In the genomic region with DNA sequence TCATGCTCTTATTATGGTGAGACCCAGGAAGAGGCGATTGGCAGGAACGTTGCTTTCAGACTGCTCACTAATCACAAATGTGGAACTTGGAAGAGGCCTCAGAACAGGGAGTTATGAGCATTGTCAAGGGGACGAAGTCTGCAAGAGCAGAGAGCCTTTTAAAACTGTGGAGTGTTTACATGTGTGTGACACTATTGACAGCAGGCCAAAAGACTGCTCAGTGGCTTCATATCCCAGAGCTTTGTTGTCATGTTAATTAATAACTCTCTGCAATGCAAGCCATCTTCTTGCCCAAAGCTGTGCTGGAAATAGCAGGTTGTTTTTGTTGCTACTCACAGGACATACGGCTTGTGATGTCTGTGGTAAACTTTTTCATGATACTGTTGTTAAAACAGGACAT, we compare ENCODE assay signal across 12 mouse cellular contexts. TPM values are rescaled to one million over a fixed set of nuclear protein-coding genes. Genes with fewer than 3 reads are reported as not detected.
DNase-seq lines count a peak whose midpoint lies in the region; ATAC-seq and TF ChIP-seq lines count a peak whose summit lies in the region.
"Had no signal": no experiment of that assay in that cellular context is flagged by ENCODE, and none has a peak within 500 bp of the region (broad histone marks: within the 10 kb centered on the region; RNA-seq: fewer than 3 reads in every experiment).

No protein-coding gene starts in this region.

- DNase-seq in embryonic facial prominence, embryonic 14.5 days (ENCODE audit: low spot score): peak; percentile 42
- DNase-seq in embryonic facial prominence, embryonic 10.5 days (ENCODE audit: low spot score): no peak
- DNase-seq in intestine, embryonic 14.5 days (ENCODE audit: low spot score): no peak
- DNase-seq in urinary bladder, postnatal 14 days (ENCODE audit: low spot score): peak; percentile 29
- no peak for DNase-seq in urinary bladder, adult 2 months (ENCODE audit: low spot score)
- no peak for DNase-seq in layer of hippocampus, adult 9-10 months (ENCODE audit: low spot score)
- no peak for DNase-seq in right cerebral cortex, postnatal 4 days
- DNase-seq: cerebellum, adult 11 months; layer of hippocampus, adult 9-11 months; thymus, postnatal 25 days had no signal

- 38% methylated on average over 4 of the region's 4 CpGs for WGBS in embryonic facial prominence, embryonic 14.5 days
- 72% methylated on average over 4 of the region's 4 CpGs for WGBS in embryonic facial prominence, embryonic 10.5 days
- 18% methylated on average over 4 of the region's 4 CpGs for WGBS in intestine, embryonic 14.5 days
- 27% methylated on average over 4 of the region's 4 CpGs for WGBS in intestine, postnatal 0 days

- H3K4me2 ChIP-seq in embryonic facial prominence, embryonic 14.5 days (ENCODE audit: low read depth, low read length): no peak overlapping the region
- no peak overlapping the region for H3K4me2 ChIP-seq in intestine, embryonic 14.5 days (ENCODE audit: low read length)
- no peak overlapping the region for H3K4me2 ChIP-seq in intestine, postnatal 0 days (replicated peaks; ENCODE audit: low read depth)

- no peak for TF ChIP-seq CTCF in intestine, postnatal 0 days (IDR thresholded peaks at IDR 0.05; ENCODE audit: low read depth)

- ATAC-seq in embryonic facial prominence, embryonic 14.5 days (ENCODE audit: low read depth): no peak
- ATAC-seq in intestine, embryonic 14.5 days (replicated peaks; ENCODE audit: low FRiP score, low TSS enrichment, low read depth): peak; percentile 68; the same call in 1 of the 2 replicates
- no peak for ATAC-seq in intestine, postnatal 0 days

- H3K27ac ChIP-seq in embryonic facial prominence, embryonic 14.5 days (replicated peaks; ENCODE audit: low read depth, low read length): no peak overlapping the region
- no peak overlapping the region for H3K27ac ChIP-seq in embryonic facial prominence, embryonic 10.5 days (replicated peaks)
- H3K27ac ChIP-seq in intestine, embryonic 14.5 days (ENCODE audit: low read depth): no peak overlapping the region
- H3K27ac ChIP-seq in intestine, postnatal 0 days (ENCODE audit: low read depth, low read length): no peak overlapping the region

- H3K4me1 ChIP-seq in embryonic facial prominence, embryonic 14.5 days (ENCODE audit: control insufficient read depth, insufficient read depth, low read length): 0 out of 2 replicates have a peak, but pooled peaks cover 4% of the 10 kb centered on the region
- peaks cover 4% of the 10 kb centered on the region; the same call in 1 of the 2 replicates for H3K4me1 ChIP-seq in embryonic facial prominence, embryonic 10.5 days
- peaks cover 8% of the 10 kb centered on the region; the same call in 1 of the 2 replicates for H3K4me1 ChIP-seq in intestine, embryonic 14.5 days (replicated peaks; ENCODE audit: control insufficient read depth, insufficient read depth, low read length)
- H3K4me1 ChIP-seq in intestine, postnatal 0 days (replicated peaks; ENCODE audit: control insufficient read depth, insufficient read depth, low read length): no peaks in the 10 kb centered on the region
- H3K4me1 ChIP-seq: megakaryocyte, embryonic 14.5 days had no signal

- H3K4me3 ChIP-seq in embryonic facial prominence, embryonic 14.5 days (ENCODE audit: low read depth, low read length): no peak overlapping the region
- no peak overlapping the region for H3K4me3 ChIP-seq in embryonic facial prominence, embryonic 10.5 days
- H3K4me3 ChIP-seq in intestine, embryonic 14.5 days (ENCODE audit: low read depth, low read length): no peak overlapping the region
- H3K4me3 ChIP-seq in intestine, postnatal 0 days (ENCODE audit: low read depth, low read length): no peak overlapping the region

- H3K9me3 ChIP-seq in embryonic facial prominence, embryonic 14.5 days (ENCODE audit: control insufficient read depth, low read length): no peaks in the 10 kb centered on the region
- H3K9me3 ChIP-seq in embryonic facial prominence, embryonic 10.5 days: no peaks in the 10 kb centered on the region
- H3K9me3 ChIP-seq in intestine, embryonic 14.5 days (ENCODE audit: control insufficient read depth, low read length): no peaks in the 10 kb centered on the region
- no peaks in the 10 kb centered on the region for H3K9me3 ChIP-seq in intestine, postnatal 0 days (ENCODE audit: control insufficient read depth)
- H3K9me3 ChIP-seq: megakaryocyte, embryonic 14.5 days had no signal

- H3K27me3 ChIP-seq in embryonic facial prominence, embryonic 14.5 days (replicated peaks; ENCODE audit: control insufficient read depth, insufficient read depth, low read length): no peaks in the 10 kb centered on the region
- no peaks in the 10 kb centered on the region for H3K27me3 ChIP-seq in embryonic facial prominence, embryonic 10.5 days (replicated peaks; ENCODE audit: low read depth, poor library complexity, severe bottlenecking)
- no peaks in the 10 kb centered on the region for H3K27me3 ChIP-seq in intestine, embryonic 14.5 days (replicated peaks; ENCODE audit: control insufficient read depth, insufficient read depth, low read length)
- H3K27me3 ChIP-seq in intestine, postnatal 0 days (replicated peaks; ENCODE audit: control insufficient read depth, insufficient read depth, low read length): no peaks in the 10 kb centered on the region
- H3K27me3 ChIP-seq: megakaryocyte, embryonic 14.5 days had no signal

- H3K9ac ChIP-seq in embryonic facial prominence, embryonic 14.5 days (ENCODE audit: low read depth, low read length): no peak overlapping the region
- H3K9ac ChIP-seq in intestine, embryonic 14.5 days (ENCODE audit: low read length): no peak overlapping the region
- H3K9ac ChIP-seq in intestine, postnatal 0 days (ENCODE audit: low read depth, low read length): no peak overlapping the region

- H3K36me3 ChIP-seq in embryonic facial prominence, embryonic 14.5 days (ENCODE audit: control insufficient read depth, insufficient read depth, low read length): no peaks in the 10 kb centered on the region
- no peaks in the 10 kb centered on the region for H3K36me3 ChIP-seq in embryonic facial prominence, embryonic 10.5 days (replicated peaks)
- H3K36me3 ChIP-seq in intestine, embryonic 14.5 days (ENCODE audit: control insufficient read depth, insufficient read depth, low read length): no peaks in the 10 kb centered on the region
- no peaks in the 10 kb centered on the region for H3K36me3 ChIP-seq in intestine, postnatal 0 days (ENCODE audit: control insufficient read depth, insufficient read depth)

RNA-seq across cellular contexts. Expression of gene Dchs2, which starts 27.9 kb away (rescaled TPM):
- 2.3 and 2.7 TPM in 2 replicates for polyA plus RNA-seq in embryonic facial prominence, embryonic 14.5 days (2014; fragmentation: Nextera tagmentation; extraction: Ambion mirVana)
- 0.04 and 0.11 TPM in 2 replicates for polyA plus RNA-seq in embryonic facial prominence, embryonic 10.5 days (2016; fragmentation: Nextera tagmentation; extraction: Ambion mirVana)
- 0.55 and 0.58 TPM in 2 replicates for polyA plus RNA-seq in intestine, embryonic 14.5 days (2014; fragmentation: Nextera tagmentation; extraction: Ambion mirVana)
- 0.07 and 0.08 TPM in 2 replicates for polyA plus RNA-seq in intestine, postnatal 0 days (2015; fragmentation: Nextera tagmentation; extraction: Ambion mirVana)
- polyA plus RNA-seq in urinary bladder, adult 2 months (2012; rRNA removed): 0.17 and 0.25 TPM in 2 replicates

Comparison
In these comparisons a context has a peak if more than half of its experiments do, and no peak if none do; other contexts are left out.
1. DNase-seq: peak in embryonic facial prominence, embryonic 14.5 days (single experiment) and urinary bladder, postnatal 14 days (single experiment); none in embryonic facial prominence, embryonic 10.5 days (single experiment), intestine, embryonic 14.5 days (single experiment), urinary bladder, adult 2 months (single experiment), layer of hippocampus, adult 9-10 months (single experiment) and right cerebral cortex, postnatal 4 days (single experiment).